Mouse (Mus musculus): Measurements from ENCODE around the gene Cldn7. TPM values are rescaled to one million over a fixed set of nuclear protein-coding genes. Genes with fewer than 3 reads are reported as not detected.
A peak's percentile ranks its signal among the peaks of the same experiment; 100 is the strongest.

Cldn7 gene
- total and polyA plus RNA-seq, 2 experiments from 2014 or later = 0.34 TPM; not detected in 1

DNA sequence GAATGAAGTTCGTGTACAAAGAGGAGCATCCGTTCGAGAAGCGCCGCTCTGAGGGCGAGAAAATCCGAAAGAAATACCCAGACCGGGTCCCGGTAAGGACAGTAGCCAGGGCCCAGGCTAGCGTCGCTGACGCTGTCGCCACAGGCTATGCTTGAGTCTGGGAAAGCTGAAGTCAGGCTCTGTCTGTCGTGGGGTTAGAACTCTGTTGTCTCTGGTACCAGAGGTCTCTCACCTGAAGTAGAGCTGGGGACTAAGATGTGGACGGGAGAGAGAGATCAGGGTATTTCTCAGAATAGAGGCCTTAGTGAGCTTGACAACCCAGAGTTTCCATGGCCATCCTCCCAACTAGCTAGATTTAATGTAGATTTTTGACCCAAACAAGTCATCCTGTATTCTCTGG lies 27.1 kb downstream of the Cldn7 start:
- 0% methylated on average over 15 of the region's 15 CpGs for WGBS
- Histone ChIP-seq H3K9ac (peak overlapping the region; percentile 88), H3K27me3 (ENCODE audit: insufficient read depth, low read length) (no peaks in the 10 kb centered on the region), H3K27ac (ENCODE audit: low read depth, low read length) (peak overlapping the region; percentile 90), H3K9me3 (ENCODE audit: low read length) (no peaks in the 10 kb centered on the region), H3K4me3 (ENCODE audit: low read depth, low read length) (peak overlapping the region; percentile 79), H3K4me2 (ENCODE audit: low read depth) (peak overlapping the region; percentile 73), H3K36me3 (ENCODE audit: insufficient read depth) (peaks cover 48% of the 10 kb centered on the region), H3K4me1 (ENCODE audit: insufficient read depth) (peaks cover 8% of the 10 kb centered on the region)
- ATAC-seq (peak; percentile 9; the same call in 1 of the 2 replicates), DNase-seq (no peak)
- no peak for TF ChIP-seq CTCF (IDR thresholded peaks at IDR 0.05; ENCODE audit: low read depth)

- DNase-seq (no peak), ATAC-seq (no peak)
- Histone ChIP-seq H3K27me3 (ENCODE audit: insufficient read depth, low read length) (no peaks in the 10 kb centered on the region), H3K4me2 (ENCODE audit: low read depth) (peak overlapping the region; percentile 73), H3K9me3 (ENCODE audit: low read length) (no peaks in the 10 kb centered on the region), H3K36me3 (ENCODE audit: insufficient read depth) (peaks cover 42% of the 10 kb centered on the region), H3K27ac (ENCODE audit: low read depth, low read length) (no peak overlapping the region), H3K4me3 (ENCODE audit: low read depth, low read length) (peak overlapping the region; percentile 79), H3K4me1 (ENCODE audit: insufficient read depth) (peaks cover 8% of the 10 kb centered on the region), H3K9ac (peak overlapping the region; percentile 88)
- no peak for TF ChIP-seq CTCF (IDR thresholded peaks at IDR 0.05; ENCODE audit: low read depth)
- WGBS = 82% methylated on average over 10 of the region's 10 CpGs
Observed at GRCm38 (mm10) chr11:69992396-69992795, 27.8 kb downstream of the Cldn7 start.

DNA sequence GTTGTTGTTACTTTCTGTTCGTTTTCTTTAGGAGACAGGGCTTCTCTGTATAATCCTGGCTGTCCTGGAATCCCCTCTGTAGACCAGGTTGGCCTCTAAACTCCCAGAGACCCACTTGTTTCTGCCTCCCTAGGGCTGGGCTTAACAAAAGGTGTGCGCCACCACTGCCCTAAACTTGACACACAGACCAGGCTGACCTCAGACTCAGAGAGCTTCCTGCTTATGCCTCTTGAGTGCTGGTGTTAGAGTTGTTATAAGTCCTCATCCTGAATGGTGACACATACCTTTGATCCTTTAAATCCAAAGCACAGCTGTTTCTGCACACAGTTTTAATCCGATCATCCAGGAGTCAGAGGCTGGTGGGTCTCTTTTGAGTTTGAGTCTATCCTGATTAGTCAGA lies 28.4 kb downstream of the Cldn7 start:
- H3K27ac ChIP-seq (ENCODE audit: low read depth, low read length) = no peak overlapping the region
- H3K4me1 ChIP-seq (ENCODE audit: insufficient read depth) = peaks cover 14% of the 10 kb centered on the region
- H3K9me3 ChIP-seq (ENCODE audit: low read length) = no peaks in the 10 kb centered on the region
- no peak for ATAC-seq
- H3K36me3 ChIP-seq (ENCODE audit: insufficient read depth) = peaks cover 39% of the 10 kb centered on the region
- no peaks in the 10 kb centered on the region for H3K27me3 ChIP-seq (ENCODE audit: insufficient read depth, low read length)
- no peak for TF ChIP-seq CTCF (IDR thresholded peaks at IDR 0.05; ENCODE audit: low read depth)
- no peak overlapping the region for H3K4me3 ChIP-seq (ENCODE audit: low read depth, low read length)
- WGBS = 86% methylated on average over 3 of the region's 3 CpGs
- no peak for DNase-seq
- H3K9ac ChIP-seq = no peak overlapping the region
- peak overlapping the region; percentile 73 for H3K4me2 ChIP-seq (ENCODE audit: low read depth)

GRCm38 (mm10) chr11:69994401-69995090 lies 30.0 kb downstream of the Cldn7 start:
- peak; percentile 35; the same call in 1 of the 2 replicates for TF ChIP-seq CTCF (IDR thresholded peaks at IDR 0.05; ENCODE audit: low read depth)
- Histone ChIP-seq H3K27me3 (ENCODE audit: insufficient read depth, low read length) (no peaks in the 10 kb centered on the region), H3K4me1 (ENCODE audit: insufficient read depth) (peaks cover 17% of the 10 kb centered on the region), H3K27ac (ENCODE audit: low read depth, low read length) (no peak overlapping the region), H3K36me3 (ENCODE audit: insufficient read depth) (peaks cover 37% of the 10 kb centered on the region), H3K9me3 (ENCODE audit: low read length) (no peaks in the 10 kb centered on the region), H3K9ac (no peak overlapping the region), H3K4me3 (ENCODE audit: low read depth, low read length) (no peak overlapping the region), H3K4me2 (ENCODE audit: low read depth) (no peak overlapping the region)
- 83% methylated on average over 11 of the region's 11 CpGs for WGBS
- DNase-seq (no peak), ATAC-seq (no peak)

- WGBS = under 1% methylated on average over 36 of the region's 36 CpGs
- H3K36me3 ChIP-seq (ENCODE audit: insufficient read depth) = peaks cover 35% of the 10 kb centered on the region
- H3K4me3 ChIP-seq (ENCODE audit: low read depth, low read length) = peak within 1 kb of the TSS; percentile 79
- H3K27me3 ChIP-seq (ENCODE audit: insufficient read depth, low read length) = no peaks in the 10 kb centered on the region
- peak; percentile 89 for ATAC-seq
- H3K4me2 ChIP-seq (ENCODE audit: low read depth) = peak within 1 kb of the TSS; percentile 73
- H3K9ac ChIP-seq = peak within 1 kb of the TSS; percentile 72
- H3K9me3 ChIP-seq (ENCODE audit: low read length) = no peaks in the 10 kb centered on the region
- peak within 1 kb of the TSS; percentile 89 for H3K27ac ChIP-seq (ENCODE audit: low read depth, low read length)
- H3K4me1 ChIP-seq (ENCODE audit: insufficient read depth) = peaks cover 17% of the 10 kb centered on the region
- peak; percentile 99 for DNase-seq
- TF ChIP-seq CTCF (IDR thresholded peaks at IDR 0.05; ENCODE audit: low read depth) = peak; percentile 73
Observed at GRCm38 (mm10) chr11:69995391-69995960, 30.9 kb downstream of the Cldn7 start, which contains the start of gene Phf23. Phf23 (plus strand) TSS chr11:69995777.

DNA sequence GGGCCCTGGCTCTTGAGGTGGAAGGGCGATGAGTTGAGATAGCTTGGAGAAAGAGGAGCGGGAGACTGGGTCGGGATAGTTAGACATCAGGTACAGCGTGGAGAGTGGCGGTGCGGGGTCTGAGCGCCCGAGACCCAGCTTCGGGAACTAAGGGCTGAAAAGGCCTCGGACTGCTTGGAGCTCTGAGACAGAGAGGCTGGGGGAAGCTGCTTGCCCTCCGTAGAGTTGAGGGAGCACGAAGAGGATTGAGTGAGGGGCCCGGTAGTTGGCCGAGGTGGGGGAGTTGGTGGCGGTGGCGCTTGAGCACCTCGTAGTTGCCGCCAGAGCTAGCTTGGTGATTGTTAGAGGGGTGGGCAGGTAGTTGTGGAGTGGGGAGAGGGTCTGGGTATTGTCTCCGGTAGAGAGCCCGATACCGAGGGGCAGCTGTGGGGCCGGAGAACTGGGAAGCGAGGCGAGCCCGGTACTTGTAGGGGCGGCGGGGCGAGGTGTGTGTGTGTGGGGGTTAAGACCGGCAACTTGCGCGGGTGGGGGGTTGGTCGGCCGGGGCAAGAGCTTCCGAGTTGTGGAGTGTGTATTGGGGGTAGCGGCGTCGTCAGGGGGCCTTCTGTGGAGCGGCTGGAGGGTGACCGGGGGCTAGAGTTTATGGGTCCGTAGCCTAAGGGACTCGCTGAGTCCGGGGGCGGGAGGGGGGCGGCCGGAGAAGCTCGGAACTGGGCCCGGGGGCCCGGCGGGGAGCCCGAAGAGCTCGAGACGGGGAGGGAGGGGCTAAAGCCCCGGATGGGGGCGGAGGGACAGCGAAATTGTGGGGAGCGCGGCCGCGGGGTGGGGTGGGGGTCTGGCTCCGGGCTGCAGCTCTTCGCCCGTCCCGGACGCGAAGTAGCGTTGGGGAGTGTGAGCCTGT lies 31.8 kb downstream of the Cldn7 start:
- peak overlapping the region; percentile 72 for H3K9ac ChIP-seq
- DNase-seq (peak; percentile 46), ATAC-seq (no peak)
- 2% methylated on average over 61 of the region's 66 CpGs for WGBS
- no peaks in the 10 kb centered on the region for H3K27me3 ChIP-seq (ENCODE audit: insufficient read depth, low read length)
- H3K36me3 ChIP-seq (ENCODE audit: insufficient read depth) = peaks cover 35% of the 10 kb centered on the region
- peaks cover 20% of the 10 kb centered on the region for H3K4me1 ChIP-seq (ENCODE audit: insufficient read depth)
- H3K4me3 ChIP-seq (ENCODE audit: low read depth, low read length) = peak overlapping the region; percentile 79
- no peaks in the 10 kb centered on the region for H3K9me3 ChIP-seq (ENCODE audit: low read length)
- peak overlapping the region; percentile 89 for H3K27ac ChIP-seq (ENCODE audit: low read depth, low read length)
- TF ChIP-seq CTCF (IDR thresholded peaks at IDR 0.05; ENCODE audit: low read depth) = no peak
- H3K4me2 ChIP-seq (ENCODE audit: low read depth) = peak overlapping the region; percentile 73
